Mouse (Mus musculus): ENCODE data around the gene Fgf22.

- no peak for TF ChIP-seq CTCF (IDR thresholded peaks at IDR 0.05; ENCODE audit: borderline replicate concordance, insufficient read depth, low read length)
- no peak for TF ChIP-seq POLR2A (IDR thresholded peaks at IDR 0.05; ENCODE audit: low read depth, low read length)
These were observed 11.1 kb upstream of the Fgf22 start for GRCm38 (mm10) chr10:79743650-79744365.
